Comparison of ENCODE assay signal across 7 mouse cellular contexts in the genomic region with DNA sequence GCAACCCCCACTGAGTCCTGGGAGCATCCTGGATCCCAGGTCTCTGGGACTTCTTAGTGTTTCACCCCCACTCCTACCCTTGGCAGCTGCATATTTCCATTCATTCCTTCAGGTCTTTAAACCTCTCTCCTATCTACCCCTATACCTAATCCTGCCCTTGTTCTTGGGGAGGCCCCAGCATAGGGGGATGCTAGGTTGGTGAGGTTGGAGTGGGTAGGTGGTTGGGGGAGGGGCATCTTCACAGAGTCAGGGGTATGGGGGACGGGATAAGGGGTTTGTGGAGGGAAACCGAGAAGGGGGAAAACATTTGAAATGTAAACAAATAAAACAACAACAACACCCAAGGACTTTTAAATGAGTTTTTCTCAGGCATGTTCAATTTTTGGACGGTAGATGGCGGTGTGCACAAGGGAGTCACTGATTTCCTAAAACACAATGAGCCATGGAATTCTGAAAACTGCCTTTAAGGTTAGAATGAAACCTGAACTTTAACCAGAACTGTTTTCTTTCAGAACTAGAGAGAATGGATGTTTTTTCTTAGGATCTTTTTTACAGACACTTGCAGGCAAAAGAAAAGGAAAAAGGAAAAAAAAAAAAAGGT.
DNase-seq lines count a peak whose midpoint lies in the region; ATAC-seq and TF ChIP-seq lines count a peak whose summit lies in the region.
"Not testable (repeated sequence)": the region's sequence is repeated elsewhere in the genome, so short reads cannot be mapped to it uniquely, and the experiment has no call there.

No protein-coding gene starts in this region.

- 9% methylated on average over 4 of the region's 4 CpGs for WGBS in kidney, adult 2 months
- WGBS in liver, postnatal 0 days (ENCODE audit: insufficient replicate concordance) = 2% methylated on average over 4 of the region's 4 CpGs
- 14% methylated on average over 4 of the region's 4 CpGs for WGBS in midbrain, postnatal 0 days

- H3K27ac ChIP-seq in kidney, adult 2 months (ENCODE audit: insufficient read depth, low read depth, low read length); liver, postnatal 0 days (ENCODE audit: low read depth); midbrain, postnatal 0 days (ENCODE audit: low read depth, low read length): not testable (repeated sequence)

- not testable (repeated sequence) for TF ChIP-seq CTCF in kidney, adult 2 months (conservative IDR thresholded peaks at IDR 0.05; ENCODE audit: insufficient read depth, insufficient read length, low read depth, low read length)
- peak; percentile 35 for TF ChIP-seq CTCF in liver, postnatal 0 days (IDR thresholded peaks at IDR 0.05; ENCODE audit: low read depth)
- TF ChIP-seq CTCF in midbrain, postnatal 0 days (IDR thresholded peaks at IDR 0.05) = peak; percentile 64

- not testable (repeated sequence) for ATAC-seq in liver, postnatal 0 days; midbrain, postnatal 0 days (ENCODE audit: low FRiP score)

- not testable (repeated sequence) for H3K9me3 ChIP-seq in liver, postnatal 0 days (ENCODE audit: low read length); midbrain, postnatal 0 days (ENCODE audit: low read length)

- H3K27me3 ChIP-seq in kidney, adult 2 months (replicated peaks; ENCODE audit: control insufficient read depth, insufficient read depth, low read length); liver, postnatal 0 days (ENCODE audit: insufficient read depth, low read length); midbrain, postnatal 0 days (ENCODE audit: insufficient read depth, low read length): not testable (repeated sequence)

- not testable (repeated sequence) for TF ChIP-seq EP300 in liver, postnatal 0 days (IDR thresholded peaks at IDR 0.05; ENCODE audit: low read depth)

- not testable (repeated sequence) for H3K4me2 ChIP-seq in liver, postnatal 0 days (ENCODE audit: low read depth, low read length); midbrain, postnatal 0 days (ENCODE audit: low read depth, low read length, poor library complexity, severe bottlenecking)

- H3K36me3 ChIP-seq in kidney, adult 2 months (ENCODE audit: control insufficient read depth, insufficient read depth, low read length); liver, postnatal 0 days (replicated peaks; ENCODE audit: insufficient read depth, low read length); midbrain, postnatal 0 days (ENCODE audit: insufficient read depth, low read length): not testable (repeated sequence)

- peak; percentile 23 for DNase-seq in adrenal gland, postnatal 14 days
- DNase-seq in cerebellum, postnatal 14 days = peak; percentile 41 to 61
- peak; percentile 0 for DNase-seq in forelimb bud, embryonic 11.5 days (ENCODE audit: low read depth, low spot score)
- peak; percentile 36 for DNase-seq in kidney, adult 2 months
- DNase-seq in layer of hippocampus, adult 9-10 months (ENCODE audit: low spot score) = peak; percentile 16
- DNase-seq in liver, postnatal 0 days; midbrain, postnatal 0 days (ENCODE audit: low spot score): not testable (repeated sequence)

- not testable (repeated sequence) for H3K4me1 ChIP-seq in kidney, adult 2 months (ENCODE audit: control insufficient read depth, insufficient read depth, low read length); liver, postnatal 0 days (ENCODE audit: insufficient read depth); midbrain, postnatal 0 days (ENCODE audit: insufficient read depth, low read length)

- H3K9ac ChIP-seq in liver, postnatal 0 days (replicated peaks); midbrain, postnatal 0 days (replicated peaks; ENCODE audit: low read length, poor library complexity, severe bottlenecking): not testable (repeated sequence)

- H3K4me3 ChIP-seq in kidney, adult 2 months (ENCODE audit: insufficient read depth, low read depth, low read length); liver, postnatal 0 days (ENCODE audit: low read depth, low read length); midbrain, postnatal 0 days (ENCODE audit: low read depth, low read length): not testable (repeated sequence)

- TF ChIP-seq POLR2A in kidney, adult 2 months (IDR thresholded peaks at IDR 0.05; ENCODE audit: low read depth, low read length) = not testable (repeated sequence)
